Mouse (Mus musculus) c-Kit-positive CD71-positive TER-119-positive erythroid progenitor cells, embryonic 14.5 days (primary cell): ENCODE results near the gene Ear1.
"Not testable (repeated sequence)": the region's sequence is repeated elsewhere in the genome, so short reads cannot be mapped to it uniquely, and the experiment has no call there.

Source experiments
- DNase-seq: peaks from one replicate; pipeline ENCODE4 v3.0.0-alpha.2; 2013; ENCODE audit warnings: low spot score

The Ear1 gene

GRCm38 (mm10) chr14:43796069-43796904 is 79.0 kb downstream of the Ear1 start:
- no peak for DNase-seq

GRCm38 (mm10) chr14:43793811-43794210 is 81.5 kb downstream of the Ear1 start:
- not testable (repeated sequence) for DNase-seq

- DNase-seq: not testable (repeated sequence)
Measured at GRCm38 (mm10) chr14:43784645-43785044, 90.7 kb downstream of the Ear1 start, which contains the start of gene Gm8180. Gene Gm8180 (minus strand): TSS chr14:43784745.
